Mouse (Mus musculus): ENCODE measurements around the gene Tcirg1. TPM values are rescaled to one million over a fixed set of nuclear protein-coding genes. Genes with fewer than 3 reads are reported as not detected.
A peak's percentile ranks its signal among the peaks of the same experiment; 100 is the strongest.

Gene Tcirg1
- polyA plus RNA-seq, 2 experiments = 36.8 to 145 TPM

- peak; percentile 29 for DNase-seq (ENCODE audit: low spot score)
- H3K27ac ChIP-seq (replicated peaks; ENCODE audit: low read depth, low read length) = no peak overlapping the region
- H3K4me3 ChIP-seq (replicated peaks; ENCODE audit: low read length) = no peak overlapping the region
- H3K27me3 ChIP-seq (ENCODE audit: control insufficient read depth, insufficient read depth, low read length) = no peaks in the 10 kb centered on the region
- no peak for TF ChIP-seq POLR2A (IDR thresholded peaks at IDR 0.05; ENCODE audit: borderline replicate concordance, extremely low read depth, insufficient read depth, insufficient read length)
- ATAC-seq (ENCODE audit: low FRiP score, low read depth) = no peak
- H3K4me1 ChIP-seq (ENCODE audit: control insufficient read depth, insufficient read depth, low read length) = peaks cover 5% of the 10 kb centered on the region; the same call in 1 of the 2 replicates
- WGBS = 67% methylated on average over 6 of the region's 6 CpGs
- no peak overlapping the region for H3K9ac ChIP-seq (ENCODE audit: low read depth, low read length, severe bottlenecking)
- H3K36me3 ChIP-seq (ENCODE audit: control insufficient read depth, insufficient read depth, low read length) = peaks cover 17% of the 10 kb centered on the region; the same call in 1 of the 2 replicates
- H3K9me3 ChIP-seq (ENCODE audit: control insufficient read depth, low read length) = no peaks in the 10 kb centered on the region
- no peak overlapping the region for H3K4me2 ChIP-seq (replicated peaks; ENCODE audit: low read depth, low read length, severe bottlenecking)
Measured at GRCm38 (mm10) chr19:3880054-3880848, 26.7 kb downstream of the Tcirg1 start.

- Histone ChIP-seq H3K4me2 (replicated peaks; ENCODE audit: low read depth, low read length, severe bottlenecking) (no peak overlapping the region), H3K4me3 (replicated peaks; ENCODE audit: low read length) (no peak overlapping the region), H3K27ac (replicated peaks; ENCODE audit: low read depth, low read length) (no peak overlapping the region), H3K9me3 (ENCODE audit: control insufficient read depth, low read length) (no peaks in the 10 kb centered on the region), H3K36me3 (ENCODE audit: control insufficient read depth, insufficient read depth, low read length) (peaks cover 17% of the 10 kb centered on the region; the same call in 1 of the 2 replicates), H3K4me1 (ENCODE audit: control insufficient read depth, insufficient read depth, low read length) (peaks cover 8% of the 10 kb centered on the region; the same call in 1 of the 2 replicates), H3K27me3 (ENCODE audit: control insufficient read depth, insufficient read depth, low read length) (no peaks in the 10 kb centered on the region), H3K9ac (ENCODE audit: low read depth, low read length, severe bottlenecking) (no peak overlapping the region)
- ATAC-seq (ENCODE audit: low FRiP score, low read depth) = no peak
- TF ChIP-seq POLR2A (IDR thresholded peaks at IDR 0.05; ENCODE audit: borderline replicate concordance, extremely low read depth, insufficient read depth, insufficient read length) = no peak
- no peak for DNase-seq (ENCODE audit: low spot score)
- WGBS = 69% methylated on average over 7 of the region's 7 CpGs
Measured at GRCm38 (mm10) chr19:3875045-3875444, 31.9 kb downstream of the Tcirg1 start.

- 59% methylated on average over 4 of the region's 4 CpGs for WGBS
- Histone ChIP-seq H3K27me3 (ENCODE audit: control insufficient read depth, insufficient read depth, low read length) (no peaks in the 10 kb centered on the region), H3K27ac (replicated peaks; ENCODE audit: low read depth, low read length) (no peak overlapping the region), H3K9me3 (ENCODE audit: control insufficient read depth, low read length) (no peaks in the 10 kb centered on the region), H3K9ac (ENCODE audit: low read depth, low read length, severe bottlenecking) (no peak overlapping the region), H3K4me1 (ENCODE audit: control insufficient read depth, insufficient read depth, low read length) (peaks cover 13% of the 10 kb centered on the region), H3K36me3 (ENCODE audit: control insufficient read depth, insufficient read depth, low read length) (peaks cover 17% of the 10 kb centered on the region; the same call in 1 of the 2 replicates), H3K4me2 (replicated peaks; ENCODE audit: low read depth, low read length, severe bottlenecking) (no peak overlapping the region), H3K4me3 (replicated peaks; ENCODE audit: low read length) (no peak overlapping the region)
- ATAC-seq (ENCODE audit: low FRiP score, low read depth) = no peak
- no peak for DNase-seq (ENCODE audit: low spot score)
- TF ChIP-seq POLR2A (IDR thresholded peaks at IDR 0.05; ENCODE audit: borderline replicate concordance, extremely low read depth, insufficient read depth, insufficient read length) = no peak
Measured at GRCm38 (mm10) chr19:3872373-3872772, 34.6 kb downstream of the Tcirg1 start.

GRCm38 (mm10) chr19:3871468-3871867, 35.5 kb downstream of the Tcirg1 start:
- Histone ChIP-seq H3K27ac (replicated peaks; ENCODE audit: low read depth, low read length) (no peak overlapping the region), H3K9ac (ENCODE audit: low read depth, low read length, severe bottlenecking) (no peak overlapping the region), H3K4me3 (replicated peaks; ENCODE audit: low read length) (no peak overlapping the region), H3K4me1 (ENCODE audit: control insufficient read depth, insufficient read depth, low read length) (peaks cover 13% of the 10 kb centered on the region), H3K27me3 (ENCODE audit: control insufficient read depth, insufficient read depth, low read length) (no peaks in the 10 kb centered on the region), H3K36me3 (ENCODE audit: control insufficient read depth, insufficient read depth, low read length) (peaks cover 11% of the 10 kb centered on the region), H3K4me2 (replicated peaks; ENCODE audit: low read depth, low read length, severe bottlenecking) (no peak overlapping the region), H3K9me3 (ENCODE audit: control insufficient read depth, low read length) (no peaks in the 10 kb centered on the region)
- no peak for TF ChIP-seq POLR2A (IDR thresholded peaks at IDR 0.05; ENCODE audit: borderline replicate concordance, extremely low read depth, insufficient read depth, insufficient read length)
- DNase-seq (ENCODE audit: low spot score) (no peak), ATAC-seq (ENCODE audit: low FRiP score, low read depth) (no peak)

GRCm38 (mm10) chr19:3868290-3868689, 38.6 kb downstream of the Tcirg1 start:
- Histone ChIP-seq H3K27me3 (ENCODE audit: control insufficient read depth, insufficient read depth, low read length) (no peaks in the 10 kb centered on the region), H3K36me3 (ENCODE audit: control insufficient read depth, insufficient read depth, low read length) (peaks cover 15% of the 10 kb centered on the region), H3K9ac (ENCODE audit: low read depth, low read length, severe bottlenecking) (no peak overlapping the region), H3K9me3 (ENCODE audit: control insufficient read depth, low read length) (no peaks in the 10 kb centered on the region), H3K4me3 (replicated peaks; ENCODE audit: low read length) (no peak overlapping the region), H3K4me1 (ENCODE audit: control insufficient read depth, insufficient read depth, low read length) (peaks cover 5% of the 10 kb centered on the region), H3K4me2 (replicated peaks; ENCODE audit: low read depth, low read length, severe bottlenecking) (no peak overlapping the region), H3K27ac (replicated peaks; ENCODE audit: low read depth, low read length) (no peak overlapping the region)
- no peak for TF ChIP-seq POLR2A (IDR thresholded peaks at IDR 0.05; ENCODE audit: borderline replicate concordance, extremely low read depth, insufficient read depth, insufficient read length)
- WGBS = 73% methylated on average over 1 of the region's 1 CpGs
- DNase-seq (ENCODE audit: low spot score) (peak; percentile 62), ATAC-seq (ENCODE audit: low FRiP score, low read depth) (peak; percentile 55; the same call in 1 of the 2 replicates)
